Mouse (Mus musculus) CH12.LX (cell line): ENCODE results near the gene Cct8. TPM values are rescaled to one million over a fixed set of nuclear protein-coding genes. Genes with fewer than 3 reads are reported as not detected.

ENCODE experiments used
- DNase-seq: peaks from one replicate; pipeline ENCODE4 v3.0.0-alpha.2; 2013; ENCODE audit errors: extremely low read depth
- H3K27ac ChIP-seq: 2 replicates; pipeline ENCODE4 v1.5.1; 2012; ENCODE audit warnings: low read depth, mild to moderate bottlenecking, control low read depth, moderate library complexity; ENCODE audit not compliant: insufficient read depth
- H3K27me3 ChIP-seq: replicated peaks from 2 replicates; pipeline ENCODE3; 2012; ENCODE audit warnings: inconsistent platforms
- H3K36me3 ChIP-seq, 2 experiments: replicated peaks in 1 of 2; 2 replicates each; pipeline versions ENCODE3 to v1.6.1; 2012; ENCODE audit warnings: inconsistent platforms in 1 of 2, low read length in 1 of 2, mild to moderate bottlenecking in 1 of 2, mixed read lengths in 1 of 2, moderate library complexity in 1 of 2; ENCODE audit not compliant: control insufficient read depth in 1 of 2, insufficient read depth in 1 of 2
- H3K4me1 ChIP-seq, 2 experiments: 2 replicates each; pipeline ENCODE4 v1.6.1; 2012; ENCODE audit warnings: inconsistent platforms in 1 of 2, moderate library complexity in 1 of 2; ENCODE audit not compliant: insufficient read depth in 2 of 2, control insufficient read depth in 1 of 2
- H3K4me2 ChIP-seq: 2 replicates; pipeline ENCODE4 v1.6.1; 2012; ENCODE audit warnings: low read depth, mild to moderate bottlenecking, control low read depth; ENCODE audit not compliant: poor library complexity, insufficient read depth, severe bottlenecking
- H3K4me3 ChIP-seq, 3 experiments: fragments of 150-350 bp in 1 of 3; sonication (generic) in 1 of 3; replicated peaks in 1 of 3; 2 replicates each; pipeline versions ENCODE3 to v1.5.1; 2011 to 2012; ENCODE audit warnings: low read depth in 2 of 3, low read length in 2 of 3, mild to moderate bottlenecking in 2 of 3, moderate library complexity in 2 of 3, control low read depth in 1 of 3, improper control_type of control experiment in 1 of 3, inconsistent platforms in 1 of 3, mixed read lengths in 1 of 3; ENCODE audit not compliant: poor library complexity in 1 of 3
- H3K79me2 ChIP-seq: replicated peaks from 2 replicates; pipeline ENCODE4 v1.6.1; 2012; ENCODE audit warnings: mild to moderate bottlenecking, moderate library complexity; ENCODE audit not compliant: control insufficient read depth, poor library complexity, insufficient read depth, severe bottlenecking; ENCODE audit errors: extremely low read depth
- H3K9ac ChIP-seq: 2 replicates; pipeline ENCODE4 v1.6.1; 2012; ENCODE audit warnings: low read depth, mild to moderate bottlenecking, control low read depth, moderate library complexity; ENCODE audit not compliant: insufficient read depth
- H3K9me3 ChIP-seq: replicated peaks from 2 replicates; pipeline ENCODE3; 2012; ENCODE audit warnings: low read length, inconsistent platforms, mixed read lengths
- BHLHE40 ChIP-seq: IDR thresholded peaks from 2 replicates; pipeline ENCODE4 v1.6.1; 2011; ENCODE audit warnings: mild to moderate bottlenecking, low read depth, low read length, improper control_type of control experiment
- CHD1 ChIP-seq: IDR thresholded peaks from 2 replicates; pipeline ENCODE4 v1.6.1; 2012; ENCODE audit warnings: low read depth, low read length, improper control_type of control experiment, inconsistent platforms
- CHD2 ChIP-seq: IDR thresholded peaks from 2 replicates; pipeline ENCODE4 v1.6.1; 2011; ENCODE audit warnings: low read length, improper control_type of control experiment
- CTCF ChIP-seq, 2 experiments: IDR thresholded peaks in 1 of 2; conservative IDR thresholded peaks in 1 of 2; 2 replicates each; pipeline ENCODE4 v1.5.1; 2011 to 2012; ENCODE audit warnings: low read depth in 2 of 2, low read length in 2 of 2, improper control_type of control experiment in 1 of 2, inconsistent platforms in 1 of 2, mild to moderate bottlenecking in 1 of 2, moderate library complexity in 1 of 2
- ELF1 ChIP-seq: IDR thresholded peaks from 2 replicates; pipeline ENCODE4 v1.6.1; 2014; ENCODE audit warnings: low read depth, mild to moderate bottlenecking, inconsistent platforms, low read length, improper control_type of control experiment
- EP300 ChIP-seq: IDR thresholded peaks from 2 replicates; pipeline ENCODE4 v1.6.1; 2011; ENCODE audit warnings: low read length, improper control_type of control experiment
- ETS1 ChIP-seq: conservative IDR thresholded peaks from 2 replicates; pipeline ENCODE4 v1.6.1; 2012; ENCODE audit warnings: low read depth, mild to moderate bottlenecking, inconsistent platforms, low read length, improper control_type of control experiment, moderate library complexity
- IRF4 ChIP-seq: IDR thresholded peaks from 2 replicates; pipeline ENCODE4 v1.6.1; 2014; ENCODE audit warnings: low read depth, mild to moderate bottlenecking, inconsistent platforms, low read length, improper control_type of control experiment
- JUN ChIP-seq: IDR thresholded peaks from 2 replicates; pipeline ENCODE4 v1.6.1; 2011; ENCODE audit warnings: low read depth, mild to moderate bottlenecking, low read length, improper control_type of control experiment, moderate library complexity; ENCODE audit not compliant: insufficient read depth
- JUND ChIP-seq: conservative IDR thresholded peaks from 2 replicates; pipeline ENCODE4 v1.6.1; 2011; ENCODE audit warnings: low read depth, low read length, improper control_type of control experiment
- MAZ ChIP-seq: IDR thresholded peaks from 2 replicates; pipeline ENCODE4 v1.6.1; 2012; ENCODE audit warnings: low read depth, mild to moderate bottlenecking, inconsistent platforms, low read length, improper control_type of control experiment, moderate library complexity
- MXI1 ChIP-seq: IDR thresholded peaks from 2 replicates; pipeline ENCODE4 v1.6.1; 2011; ENCODE audit warnings: mild to moderate bottlenecking, low read depth, low read length, improper control_type of control experiment
- NRF1 ChIP-seq: IDR thresholded peaks from 2 replicates; pipeline ENCODE4 v1.6.1; 2014; ENCODE audit warnings: low read depth, mild to moderate bottlenecking, inconsistent platforms, low read length, improper control_type of control experiment, moderate library complexity
- PAX5 ChIP-seq: IDR thresholded peaks from 2 replicates; pipeline ENCODE4 v1.6.1; 2012; ENCODE audit warnings: low read length, inconsistent platforms, mixed read lengths
- POLR2A ChIP-seq: IDR thresholded peaks from 2 replicates; pipeline ENCODE4 v1.6.1; 2011; ENCODE audit warnings: low read depth, mild to moderate bottlenecking, improper control_type of control experiment, low read length
- RAD21 ChIP-seq: IDR thresholded peaks from 2 replicates; pipeline ENCODE4 v1.6.1; 2011; ENCODE audit warnings: low read depth, mild to moderate bottlenecking, low read length, improper control_type of control experiment, moderate library complexity
- SIN3A ChIP-seq: IDR thresholded peaks from 2 replicates; pipeline ENCODE4 v1.6.1; 2012; ENCODE audit warnings: low read length, improper control_type of control experiment, inconsistent platforms
- SMC3 ChIP-seq: IDR thresholded peaks from 2 replicates; pipeline ENCODE4 v1.6.1; 2011; ENCODE audit warnings: low read depth, low read length, improper control_type of control experiment
- TCF12 ChIP-seq: IDR thresholded peaks from 2 replicates; pipeline ENCODE4 v1.6.1; 2014; ENCODE audit warnings: low read depth, mild to moderate bottlenecking, inconsistent platforms, low read length, improper control_type of control experiment
- USF1 ChIP-seq: IDR thresholded peaks from 2 replicates; pipeline ENCODE4 v1.6.1; 2014; ENCODE audit warnings: low read depth, mild to moderate bottlenecking, inconsistent platforms, low read length, improper control_type of control experiment
- USF2 ChIP-seq: conservative IDR thresholded peaks from 2 replicates; pipeline ENCODE4 v1.6.1; 2011; ENCODE audit warnings: low read depth, low read length, improper control_type of control experiment
- ZKSCAN1 ChIP-seq: IDR thresholded peaks from 2 replicates; pipeline ENCODE4 v1.6.1; 2012; ENCODE audit warnings: low read depth, inconsistent platforms, low read length, improper control_type of control experiment, borderline replicate concordance
- ZMIZ1 ChIP-seq: IDR thresholded peaks from 2 replicates; pipeline ENCODE4 v1.6.1; 2012; ENCODE audit warnings: low read depth, mild to moderate bottlenecking, inconsistent platforms, low read length, improper control_type of control experiment
- dilution Hi-C: fragments of 300-500 bp; cut with MboI; formaldehyde crosslinking; loops from 2 replicates; pipeline ENCODE4 v1.14.3; 2020; ENCODE audit warnings: low sequenced_read_pairs; ENCODE audit not compliant: extremely low pct_unique_long_range_greater_than_20kb, extremely low pct_ligation_motif_present
- in situ Hi-C: fragments of 300-500 bp; cut with MboI; formaldehyde crosslinking; loops from 3 replicates; pipeline ENCODE4 v1.14.3; 2019; ENCODE audit warnings: low sequenced_read_pairs, low pct_ligation_motif_present, low pct_unique_long_range_greater_than_20kb, mixed read lengths
- polyA plus RNA-seq: library from polyadenylated mRNA; unstranded; fragments of >175 nt; gene quantifications from 2 replicates; pipeline ENCODE4 v1.2.1, GENCODE M21; 2012; ENCODE audit warnings: low read depth; ENCODE audit not compliant: insufficient read length
- total RNA-seq, 2 experiments: library from RNA; depleted of rRNA; stranded (reverse); fragments of 300-350 nt in 1 of 2; fragments of >200 nt in 1 of 2; gene quantifications; 2 replicates each; pipeline ENCODE4 v1.2.3; 2012 to 2014

Cct8 gene
- total and polyA plus RNA-seq, 3 experiments: 350 to 1,169 (median 863) TPM

DNA sequence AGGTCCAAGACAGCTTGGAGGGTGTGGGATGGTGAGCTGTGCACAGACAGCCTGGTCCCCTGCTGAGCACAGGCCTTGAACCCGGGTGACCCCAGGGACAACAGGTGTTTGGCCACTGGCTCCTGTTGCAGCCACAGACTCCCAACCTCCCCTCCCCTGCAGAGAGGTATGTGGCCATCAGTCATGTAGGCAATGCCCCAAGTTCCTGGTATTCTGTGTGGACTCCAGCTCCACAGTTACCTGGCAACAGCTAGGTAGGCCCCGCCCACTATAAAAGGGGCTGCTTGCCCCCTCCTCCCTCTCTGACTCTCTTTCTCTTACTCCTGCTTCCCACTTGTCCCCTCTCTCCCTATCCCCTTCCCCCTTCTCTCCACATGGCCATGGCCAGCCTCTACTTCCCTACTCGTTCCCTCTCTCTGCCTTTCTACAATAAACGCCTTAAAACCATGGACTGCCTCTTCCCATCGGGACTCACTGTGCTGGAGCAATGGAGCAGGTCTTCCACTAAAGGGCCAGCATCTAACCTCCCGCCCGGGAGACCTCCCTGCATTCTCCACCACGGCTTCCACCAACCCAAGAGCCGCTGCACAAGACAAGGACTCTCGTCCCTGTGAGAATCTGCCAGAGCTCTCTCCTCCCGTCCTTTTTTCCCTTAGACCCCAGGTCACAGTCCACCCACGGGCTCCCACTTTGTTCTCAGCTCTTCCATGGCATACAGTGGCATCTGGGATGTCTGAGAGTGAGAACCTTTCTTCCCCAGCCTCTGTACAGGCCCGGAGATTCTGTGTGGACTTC lies 60.1 kb downstream of the Cct8 start:
- Histone ChIP-seq H3K4me2 (no peak overlapping the region), H3K27me3 (no peaks in the 10 kb centered on the region), H3K4me1 (peaks cover 0 to 33% of the 10 kb centered on the region in 2 experiments; a peak in 2 of 4 replicates), H3K9ac (no peak overlapping the region), H3K79me2 (peaks cover 16% of the 10 kb centered on the region), H3K27ac (no peak overlapping the region), H3K36me3 (peaks cover 13 to 39% of the 10 kb centered on the region in 2 experiments), H3K9me3 (no peaks in the 10 kb centered on the region), H3K4me3 (no peak overlapping the region)
- in situ Hi-C loops: no loop called here
- DNase-seq: no peak
- dilution Hi-C loops: no loop called here
- TF ChIP-seq EP300 (no peak), JUND (no peak), PAX5 (no peak), USF1 (no peak), IRF4 (no peak), ZKSCAN1 (no peak), CTCF (conservative IDR thresholded peaks at IDR 0.05 in 1 of 2, IDR thresholded peaks at IDR 0.05 in 1 of 2; ENCODE audit: low read depth in 2 of 2, low read length in 2 of 2) (no peak), POLR2A (no peak), CHD2 (no peak), ELF1 (no peak)

- no peak for DNase-seq
- in situ Hi-C loops: no loop called here
- TF ChIP-seq CHD1 (no peak), MXI1 (no peak), RAD21 (no peak), CHD2 (no peak)
- TF ChIP-seq, all 38 proteins: peak for 0
- Histone ChIP-seq H3K79me2 (peaks cover 23% of the 10 kb centered on the region), H3K27me3 (no peaks in the 10 kb centered on the region), H3K9me3 (no peaks in the 10 kb centered on the region), H3K4me3 (no peak overlapping the region), H3K4me2 (no peak overlapping the region), H3K27ac (no peak overlapping the region), H3K36me3 (peaks cover 13 to 42% of the 10 kb centered on the region in 2 experiments), H3K4me1 (peaks cover 0 to 40% of the 10 kb centered on the region in 2 experiments; a peak in 2 of 4 replicates), H3K9ac (no peak overlapping the region)
- dilution Hi-C loops: no loop called here
Observed at GRCm38 (mm10) chr16:87434946-87435345, 60.7 kb downstream of the Cct8 start.

- TF ChIP-seq USF2 (no peak), CHD1 (no peak), JUND (no peak), BHLHE40 (no peak), SMC3 (no peak), JUN (no peak), CHD2 (no peak), ZKSCAN1 (no peak), ZMIZ1 (no peak), IRF4 (no peak), ETS1 (no peak), CTCF (conservative IDR thresholded peaks at IDR 0.05 in 1 of 2, IDR thresholded peaks at IDR 0.05 in 1 of 2; ENCODE audit: low read depth in 2 of 2, low read length in 2 of 2) (no peak), MAZ (no peak), SIN3A (no peak), NRF1 (no peak), TCF12 (no peak), RAD21 (no peak)
- peaks cover 13 to 48% of the 10 kb centered on the region in 2 experiments for H3K36me3 ChIP-seq
- peaks cover 29% of the 10 kb centered on the region for H3K79me2 ChIP-seq
Observed at GRCm38 (mm10) chr16:87434266-87434665, 61.4 kb downstream of the Cct8 start.

More at GRCm38 (mm10) chr16:87434266-87434665, 61.4 kb downstream of the Cct8 start:
- in situ Hi-C loops: no loop called here
- H3K27me3 ChIP-seq: no peaks in the 10 kb centered on the region
- H3K9me3 ChIP-seq: no peaks in the 10 kb centered on the region
- H3K27ac ChIP-seq: no peak overlapping the region
- H3K4me3 ChIP-seq: no peak overlapping the region
- peaks cover 0 to 42% of the 10 kb centered on the region in 2 experiments; a peak in 2 of 4 replicates for H3K4me1 ChIP-seq
- dilution Hi-C loops: no loop called here
- H3K4me2 ChIP-seq: no peak overlapping the region
- DNase-seq: no peak
- H3K9ac ChIP-seq: no peak overlapping the region
